Mouse (Mus musculus): ENCODE measurements around the gene Olfr1126. TPM values are rescaled to one million over a fixed set of nuclear protein-coding genes. Genes with fewer than 3 reads are reported as not detected.
"Not testable (repeated sequence)": the region's sequence is repeated elsewhere in the genome, so short reads cannot be mapped to it uniquely, and the experiment has no call there.

Gene Olfr1126
- polyA plus RNA-seq (2014; fragmentation: Nextera tagmentation; extraction: Ambion mirVana) = not detected in 2 replicates

GRCm38 (mm10) chr2:87453662-87454061, at the start of gene Olfr1126:
TSS of gene Olfr1126 (plus strand) at chr2:87453962.
- Histone ChIP-seq H3K36me3 (ENCODE audit: control insufficient read depth, insufficient read depth, low read length) (no peaks in the 10 kb centered on the region), H3K4me2 (ENCODE audit: low read depth) (no peak within 1 kb of the TSS), H3K27me3 (ENCODE audit: control insufficient read depth, insufficient read depth, low read length) (no peaks in the 10 kb centered on the region), H3K4me3 (ENCODE audit: low read depth, low read length) (no peak within 1 kb of the TSS), H3K27ac (ENCODE audit: low read depth, low read length) (no peak within 1 kb of the TSS), H3K4me1 (ENCODE audit: control insufficient read depth, insufficient read depth, low read length) (no peaks in the 10 kb centered on the region), H3K9me3 (ENCODE audit: control insufficient read depth, low read length) (no peaks in the 10 kb centered on the region), H3K9ac (ENCODE audit: low read length) (no peak within 1 kb of the TSS)
- ATAC-seq (ENCODE audit: insufficient read depth, low FRiP score, low TSS enrichment) (no peak), DNase-seq (ENCODE audit: low spot score) (no peak)

GRCm38 (mm10) chr2:87416335-87416734, 37.4 kb upstream of the Olfr1126 start, which contains the start of gene Olfr1123:
TSS of gene Olfr1123 (plus strand) at chr2:87416635.
- Histone ChIP-seq H3K4me2 (ENCODE audit: low read depth) (no peak within 1 kb of the TSS), H3K9ac (ENCODE audit: low read length) (no peak within 1 kb of the TSS)
- no peak for ATAC-seq (ENCODE audit: insufficient read depth, low FRiP score, low TSS enrichment)

GRCm38 (mm10) chr2:87429975-87430374, 23.8 kb upstream of the Olfr1126 start, which contains the start of gene Olfr1124:
TSS of gene Olfr1124 (plus strand) at chr2:87430275.
- no peak within 1 kb of the TSS for H3K9ac ChIP-seq (ENCODE audit: low read length)
- H3K27ac ChIP-seq (ENCODE audit: low read depth, low read length) = no peak within 1 kb of the TSS
- ATAC-seq (ENCODE audit: insufficient read depth, low FRiP score, low TSS enrichment) (no peak), DNase-seq (ENCODE audit: low spot score) (no peak)
- no peaks in the 10 kb centered on the region for H3K27me3 ChIP-seq (ENCODE audit: control insufficient read depth, insufficient read depth, low read length)
- no peaks in the 10 kb centered on the region for H3K4me1 ChIP-seq (ENCODE audit: control insufficient read depth, insufficient read depth, low read length)
- WGBS = 94% methylated on average over 1 of the region's 1 CpGs
- no peak within 1 kb of the TSS for H3K4me2 ChIP-seq (ENCODE audit: low read depth)
- H3K9me3 ChIP-seq (ENCODE audit: control insufficient read depth, low read length) = no peaks in the 10 kb centered on the region
- no peak within 1 kb of the TSS for H3K4me3 ChIP-seq (ENCODE audit: low read depth, low read length)
- no peaks in the 10 kb centered on the region for H3K36me3 ChIP-seq (ENCODE audit: control insufficient read depth, insufficient read depth, low read length)

More at GRCm38 (mm10) chr2:87416335-87416734, 37.4 kb upstream of the Olfr1126 start, which contains the start of gene Olfr1123:
- H3K4me1 ChIP-seq (ENCODE audit: control insufficient read depth, insufficient read depth, low read length) = no peaks in the 10 kb centered on the region
- no peak for DNase-seq (ENCODE audit: low spot score)
- H3K4me3 ChIP-seq (ENCODE audit: low read depth, low read length) = no peak within 1 kb of the TSS
- no peaks in the 10 kb centered on the region for H3K27me3 ChIP-seq (ENCODE audit: control insufficient read depth, insufficient read depth, low read length)
- WGBS = 93% methylated on average over 1 of the region's 1 CpGs
- H3K27ac ChIP-seq (ENCODE audit: low read depth, low read length) = no peak within 1 kb of the TSS
- no peaks in the 10 kb centered on the region for H3K36me3 ChIP-seq (ENCODE audit: control insufficient read depth, insufficient read depth, low read length)
- no peaks in the 10 kb centered on the region for H3K9me3 ChIP-seq (ENCODE audit: control insufficient read depth, low read length)

GRCm38 (mm10) chr2:87437731-87438130, 16.0 kb upstream of the Olfr1126 start:
- 93% methylated on average over 16 of the region's 16 CpGs for WGBS
- Histone ChIP-seq H3K4me3 (ENCODE audit: low read depth, low read length) (no peak overlapping the region), H3K27me3 (ENCODE audit: control insufficient read depth, insufficient read depth, low read length) (no peaks in the 10 kb centered on the region), H3K36me3 (ENCODE audit: control insufficient read depth, insufficient read depth, low read length) (no peaks in the 10 kb centered on the region), H3K9me3 (ENCODE audit: control insufficient read depth, low read length) (no peaks in the 10 kb centered on the region), H3K9ac (ENCODE audit: low read length) (no peak overlapping the region), H3K4me2 (ENCODE audit: low read depth) (no peak overlapping the region), H3K27ac (ENCODE audit: low read depth, low read length) (no peak overlapping the region), H3K4me1 (ENCODE audit: control insufficient read depth, insufficient read depth, low read length) (no peaks in the 10 kb centered on the region)
- DNase-seq (ENCODE audit: low spot score) (no peak), ATAC-seq (ENCODE audit: insufficient read depth, low FRiP score, low TSS enrichment) (no peak)

- WGBS = 92% methylated on average over 4 of the region's 4 CpGs
- no peak overlapping the region for H3K9ac ChIP-seq (ENCODE audit: low read length)
- H3K27me3 ChIP-seq (ENCODE audit: control insufficient read depth, insufficient read depth, low read length) = no peaks in the 10 kb centered on the region
- no peaks in the 10 kb centered on the region for H3K36me3 ChIP-seq (ENCODE audit: control insufficient read depth, insufficient read depth, low read length)
- DNase-seq (ENCODE audit: low spot score) (no peak), ATAC-seq (ENCODE audit: insufficient read depth, low FRiP score, low TSS enrichment) (no peak)
- H3K4me1 ChIP-seq (ENCODE audit: control insufficient read depth, insufficient read depth, low read length) = no peaks in the 10 kb centered on the region
- H3K4me3 ChIP-seq (ENCODE audit: low read depth, low read length) = no peak overlapping the region
- no peak overlapping the region for H3K4me2 ChIP-seq (ENCODE audit: low read depth)
- no peaks in the 10 kb centered on the region for H3K9me3 ChIP-seq (ENCODE audit: control insufficient read depth, low read length)
- no peak overlapping the region for H3K27ac ChIP-seq (ENCODE audit: low read depth, low read length)
Observed at GRCm38 (mm10) chr2:87461769-87462168, 8.0 kb downstream of the Olfr1126 start.

- ATAC-seq (ENCODE audit: insufficient read depth, low FRiP score, low TSS enrichment) (no peak), DNase-seq (ENCODE audit: low spot score) (no peak)
- no peak overlapping the region for H3K4me2 ChIP-seq (ENCODE audit: low read depth)
- no peaks in the 10 kb centered on the region for H3K36me3 ChIP-seq (ENCODE audit: control insufficient read depth, insufficient read depth, low read length)
- H3K4me3 ChIP-seq (ENCODE audit: low read depth, low read length) = no peak overlapping the region
- no peak overlapping the region for H3K27ac ChIP-seq (ENCODE audit: low read depth, low read length)
- no peaks in the 10 kb centered on the region for H3K4me1 ChIP-seq (ENCODE audit: control insufficient read depth, insufficient read depth, low read length)
- no peaks in the 10 kb centered on the region for H3K9me3 ChIP-seq (ENCODE audit: control insufficient read depth, low read length)
- no peak overlapping the region for H3K9ac ChIP-seq (ENCODE audit: low read length)
- no peaks in the 10 kb centered on the region for H3K27me3 ChIP-seq (ENCODE audit: control insufficient read depth, insufficient read depth, low read length)
Observed at GRCm38 (mm10) chr2:87480207-87480606, 26.4 kb downstream of the Olfr1126 start.

GRCm38 (mm10) chr2:87481158-87481557, 27.4 kb downstream of the Olfr1126 start:
- H3K4me1 ChIP-seq (ENCODE audit: control insufficient read depth, insufficient read depth, low read length) = no peaks in the 10 kb centered on the region
- no peak overlapping the region for H3K27ac ChIP-seq (ENCODE audit: low read depth, low read length)
- no peaks in the 10 kb centered on the region for H3K36me3 ChIP-seq (ENCODE audit: control insufficient read depth, insufficient read depth, low read length)
- H3K27me3 ChIP-seq (ENCODE audit: control insufficient read depth, insufficient read depth, low read length) = no peaks in the 10 kb centered on the region
- ATAC-seq (ENCODE audit: insufficient read depth, low FRiP score, low TSS enrichment) (no peak), DNase-seq (ENCODE audit: low spot score) (no peak)
- no peak overlapping the region for H3K4me3 ChIP-seq (ENCODE audit: low read depth, low read length)
- no peaks in the 10 kb centered on the region for H3K9me3 ChIP-seq (ENCODE audit: control insufficient read depth, low read length)
- WGBS = 85% methylated on average over 4 of the region's 4 CpGs
- H3K9ac ChIP-seq (ENCODE audit: low read length) = no peak overlapping the region
- H3K4me2 ChIP-seq (ENCODE audit: low read depth) = no peak overlapping the region

- H3K9me3 ChIP-seq (ENCODE audit: control insufficient read depth, low read length) = no peaks in the 10 kb centered on the region
- WGBS = 71% methylated on average over 2 of the region's 2 CpGs
Observed at GRCm38 (mm10) chr2:87482276-87482675, 28.5 kb downstream of the Olfr1126 start.

GRCm38 (mm10) chr2:87496993-87497392, 43.2 kb downstream of the Olfr1126 start, which contains the start of gene Pramel7:
TSS of gene Pramel7 (minus strand) at chr2:87497093.
- H3K36me3 ChIP-seq (ENCODE audit: control insufficient read depth, insufficient read depth, low read length); H3K4me1 ChIP-seq (ENCODE audit: control insufficient read depth, insufficient read depth, low read length); DNase-seq (ENCODE audit: low spot score); H3K4me3 ChIP-seq (ENCODE audit: low read depth, low read length); H3K27me3 ChIP-seq (ENCODE audit: control insufficient read depth, insufficient read depth, low read length); H3K27ac ChIP-seq (ENCODE audit: low read depth, low read length); ATAC-seq (ENCODE audit: insufficient read depth, low FRiP score, low TSS enrichment); H3K9me3 ChIP-seq (ENCODE audit: control insufficient read depth, low read length); H3K4me2 ChIP-seq (ENCODE audit: low read depth); H3K9ac ChIP-seq (ENCODE audit: low read length): not testable (repeated sequence)
- WGBS = 88% methylated on average over 4 of the region's 5 CpGs

More at GRCm38 (mm10) chr2:87482276-87482675, 28.5 kb downstream of the Olfr1126 start:
- H3K4me1 ChIP-seq (ENCODE audit: control insufficient read depth, insufficient read depth, low read length) = no peaks in the 10 kb centered on the region
- H3K27me3 ChIP-seq (ENCODE audit: control insufficient read depth, insufficient read depth, low read length) = no peaks in the 10 kb centered on the region
- DNase-seq (ENCODE audit: low spot score) = no peak
- H3K27ac ChIP-seq (ENCODE audit: low read depth, low read length) = no peak overlapping the region
- no peaks in the 10 kb centered on the region for H3K36me3 ChIP-seq (ENCODE audit: control insufficient read depth, insufficient read depth, low read length)
- no peak overlapping the region for H3K4me3 ChIP-seq (ENCODE audit: low read depth, low read length)
- no peak overlapping the region for H3K9ac ChIP-seq (ENCODE audit: low read length)
- no peak for ATAC-seq (ENCODE audit: insufficient read depth, low FRiP score, low TSS enrichment)
- no peak overlapping the region for H3K4me2 ChIP-seq (ENCODE audit: low read depth)
